Mouse (Mus musculus) heart, adult 2 months (tissue): ENCODE results near the gene Prkch. TPM values are rescaled to one million over a fixed set of nuclear protein-coding genes. Genes with fewer than 3 reads are reported as not detected.

Experiments
- DNase-seq, 2 experiments: peaks; one replicate each; pipeline ENCODE4 v3.0.0; 2021
- H3K27ac ChIP-seq: fragments of 200-600 bp; 2 replicates; pipeline ENCODE4 v1.8.1; 2022
- H3K27me3 ChIP-seq: fragments of 200-500 bp; 2 replicates; pipeline ENCODE4 v1.6.1; 2012; ENCODE audit warnings: mild to moderate bottlenecking, low read length, inconsistent platforms, mixed read lengths; ENCODE audit not compliant: control insufficient read depth, insufficient read depth
- H3K36me3 ChIP-seq: fragments of 200-500 bp; 2 replicates; pipeline ENCODE4 v1.6.1; 2012; ENCODE audit warnings: low read length, inconsistent platforms; ENCODE audit not compliant: control insufficient read depth, insufficient read depth
- H3K4me1 ChIP-seq: fragments of 200-500 bp; 2 replicates; pipeline ENCODE4 v1.6.1; 2011; ENCODE audit warnings: low read length; ENCODE audit not compliant: control insufficient read depth, insufficient read depth
- H3K4me3 ChIP-seq: fragments of 200-600 bp; 2 replicates; pipeline ENCODE4 v1.8.1; 2022
- H3K79me2 ChIP-seq: fragments of 200-500 bp; replicated peaks from 2 replicates; pipeline ENCODE4 v1.6.1; 2012; ENCODE audit warnings: mild to moderate bottlenecking, inconsistent platforms, low read length, moderate library complexity, mixed read lengths; ENCODE audit not compliant: control insufficient read depth, insufficient read depth
- H3K9ac ChIP-seq: fragments of 200-500 bp; 2 replicates; pipeline ENCODE4 v1.6.1; 2012; ENCODE audit warnings: low read depth, mild to moderate bottlenecking, control low read depth, inconsistent platforms, low read length, mixed read lengths
- CTCF ChIP-seq: fragments of 200-600 bp; IDR thresholded peaks from 2 replicates; pipeline ENCODE4 v1.8.1; 2022; ENCODE audit warnings: antibody characterized with exemption, mild to moderate bottlenecking, moderate library complexity
- EP300 ChIP-seq: fragments of 200-500 bp; IDR thresholded peaks from 2 replicates; pipeline ENCODE4 v1.6.1; 2011; ENCODE audit warnings: low read depth, low read length, control low read depth; ENCODE audit not compliant: insufficient read depth
- POLR2A ChIP-seq: fragments of 200-500 bp; IDR thresholded peaks from 2 replicates; pipeline ENCODE4 v1.6.1; 2011; ENCODE audit warnings: mild to moderate bottlenecking, low read depth, low read length, control low read depth; ENCODE audit not compliant: insufficient read depth
- WGBS: fragments of 180-500 bp; shearing (Covaris S2); methylation state at CpG from one replicate; pipeline ENCODE4 v1.1.7; 2018; 5-methylcytosine and 5-hydroxymethylcytosine counted together
- intact Hi-C: fragments of 180-260 bp; cut with DNase I; formaldehyde crosslinking; loops from one replicate; pipeline ENCODE4 v1.15.1; 2025
- polyA plus RNA-seq: library from polyadenylated mRNA; depleted of rRNA; stranded (reverse); fragments of >200 nt; gene quantifications from 2 replicates; pipeline ENCODE4 v1.2.3, GENCODE M21; 2012
- total RNA-seq, 2 experiments: library from RNA; stranded (reverse); gene quantifications; 2 replicates each; pipeline ENCODE4 v1.2.3; 2021

Prkch gene
- total and polyA plus RNA-seq, 3 experiments, result 9.7 to 17.5 (median 16.6) TPM

GRCm38 (mm10) chr12:73666701-73667100 is 82.1 kb downstream of the Prkch start:
- intact Hi-C loops, result loop anchor here (5.0 kb wide), 1 partner anchor 34 kb away; no protein-coding TSS in a partner anchor
- no peak overlapping the region for H3K4me3 ChIP-seq
- no peaks in the 10 kb centered on the region for H3K27me3 ChIP-seq
- TF ChIP-seq POLR2A, result no peak
- TF ChIP-seq EP300, result no peak
- TF ChIP-seq CTCF, result no peak
- H3K36me3 ChIP-seq, result peaks cover 14% of the 10 kb centered on the region
- 32% methylated on average over 2 of the region's 2 CpGs for WGBS
- peak overlapping the region; percentile 54 for H3K27ac ChIP-seq
- DNase-seq, result no peak
- H3K9ac ChIP-seq, result no peak overlapping the region
- peaks cover 33% of the 10 kb centered on the region for H3K4me1 ChIP-seq
- H3K79me2 ChIP-seq, result peaks cover 5% of the 10 kb centered on the region; the same call in 1 of the 2 replicates

DNA sequence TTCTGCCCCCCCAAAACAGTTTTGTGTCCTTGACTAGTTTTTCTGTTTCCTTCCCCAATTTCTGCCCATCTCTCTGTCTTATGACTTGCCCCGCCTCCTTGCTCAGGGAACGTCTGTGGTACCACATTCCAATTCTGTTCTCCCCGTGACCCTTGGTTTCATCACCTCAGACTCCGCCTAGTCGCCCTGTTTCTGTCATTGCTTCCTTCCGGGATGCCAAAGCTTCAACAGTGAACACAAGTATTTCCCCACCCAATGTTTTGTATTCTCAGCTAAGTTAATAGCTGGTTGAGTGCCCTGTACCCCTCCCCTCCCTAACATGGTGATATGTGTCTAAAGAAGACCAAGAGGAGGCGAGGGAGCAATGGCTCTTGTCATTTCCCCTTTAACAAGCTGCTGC is 83.0 kb downstream of the Prkch start:
- Histone ChIP-seq H3K27me3 (no peaks in the 10 kb centered on the region), H3K27ac (peak overlapping the region; percentile 54), H3K9ac (no peak overlapping the region), H3K36me3 (peaks cover 8% of the 10 kb centered on the region), H3K79me2 (peaks cover 5% of the 10 kb centered on the region; the same call in 1 of the 2 replicates), H3K4me3 (no peak overlapping the region), H3K4me1 (peaks cover 34% of the 10 kb centered on the region)
- intact Hi-C loops, result loop anchor here (5.0 kb wide), 1 partner anchor 35 kb away; no protein-coding TSS in a partner anchor
- peak in 1 of 2 experiments; percentile 26 for DNase-seq
- TF ChIP-seq EP300, result no peak
- TF ChIP-seq POLR2A, result no peak
- TF ChIP-seq CTCF, result no peak
- WGBS, result 51% methylated on average over 7 of the region's 7 CpGs

- peak overlapping the region; percentile 84 for H3K27ac ChIP-seq
- peak overlapping the region; percentile 52; the same call in 1 of the 2 replicates for H3K9ac ChIP-seq
- no peaks in the 10 kb centered on the region for H3K79me2 ChIP-seq
- peaks cover 47% of the 10 kb centered on the region for H3K4me1 ChIP-seq
- H3K27me3 ChIP-seq, result no peaks in the 10 kb centered on the region
- TF ChIP-seq EP300 (peak; percentile 56; the same call in 1 of the 2 replicates), CTCF (no peak)
- WGBS, result 50% methylated on average over 6 of the region's 6 CpGs
- DNase-seq, result peak in 1 of 2 experiments; percentile 22
- no peak overlapping the region; the same call in 1 of the 2 replicates for H3K4me3 ChIP-seq
- intact Hi-C loops, result loop anchor here (1.0 to 10.0 kb wide), 3 partner anchors 16 to 826 kb away; partner anchors contain the start of gene Prkch
- H3K36me3 ChIP-seq, result peaks cover 13% of the 10 kb centered on the region
Measured at GRCm38 (mm10) chr12:73670739-73671138, 86.1 kb downstream of the Prkch start.

- Histone ChIP-seq H3K27me3 (no peaks in the 10 kb centered on the region), H3K9ac (peak overlapping the region; percentile 10; the same call in 1 of the 2 replicates), H3K27ac (peak overlapping the region; percentile 84), H3K4me1 (peaks cover 48% of the 10 kb centered on the region), H3K4me3 (no peak overlapping the region; the same call in 1 of the 2 replicates), H3K36me3 (peaks cover 12% of the 10 kb centered on the region), H3K79me2 (0 out of 2 replicates have a peak, but pooled peaks cover 1% of the 10 kb centered on the region)
- TF ChIP-seq CTCF (no peak), EP300 (peak; percentile 53; the same call in 1 of the 2 replicates), POLR2A (peak; percentile 52; the same call in 1 of the 2 replicates)
- 40% methylated on average over 3 of the region's 3 CpGs for WGBS
- DNase-seq, result peak; percentile 27 to 46
- intact Hi-C loops, result loop anchor here (1.0 to 10.0 kb wide), 3 partner anchors 15 to 827 kb away; partner anchors contain the start of gene Prkch
Measured at GRCm38 (mm10) chr12:73671540-73671939, 86.9 kb downstream of the Prkch start.

GRCm38 (mm10) chr12:73672007-73672406 is 87.4 kb downstream of the Prkch start:
- Histone ChIP-seq H3K9ac (peak overlapping the region; percentile 10; the same call in 1 of the 2 replicates), H3K4me1 (peaks cover 45% of the 10 kb centered on the region), H3K27me3 (no peaks in the 10 kb centered on the region), H3K27ac (peak overlapping the region; percentile 84), H3K4me3 (no peak overlapping the region), H3K36me3 (peaks cover 9% of the 10 kb centered on the region), H3K79me2 (0 out of 2 replicates have a peak, but pooled peaks cover 1% of the 10 kb centered on the region)
- no peak for DNase-seq
- TF ChIP-seq POLR2A (no peak), EP300 (no peak)
- WGBS, result 38% methylated on average over 4 of the region's 4 CpGs
- intact Hi-C loops, result loop anchor here (10.0 kb wide), 1 partner anchor 827 kb away; no protein-coding TSS in a partner anchor

DNA sequence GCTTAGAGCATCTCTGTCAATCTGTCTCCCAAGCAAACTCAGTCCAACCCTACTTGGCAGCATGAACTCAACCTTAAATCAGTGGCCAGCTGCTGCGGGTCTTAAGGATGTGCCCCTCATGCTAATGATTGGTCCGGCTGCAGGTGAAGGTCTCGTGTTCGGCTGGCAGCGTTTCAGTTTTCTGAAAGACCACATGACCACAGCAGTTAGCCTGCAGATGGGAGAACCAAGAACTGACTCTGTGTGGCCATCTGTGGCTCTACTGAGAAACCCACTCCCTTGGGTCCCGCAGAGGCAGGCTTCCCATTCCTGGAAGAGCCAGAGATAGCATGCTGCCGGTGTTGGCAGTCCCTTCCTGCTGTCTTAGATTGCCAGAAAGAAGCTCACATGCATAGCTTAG is 89.2 kb downstream of the Prkch start:
- Histone ChIP-seq H3K27me3 (no peaks in the 10 kb centered on the region), H3K9ac (no peak overlapping the region; the same call in 1 of the 2 replicates), H3K4me1 (peaks cover 43% of the 10 kb centered on the region), H3K36me3 (peaks cover 11% of the 10 kb centered on the region), H3K79me2 (0 out of 2 replicates have a peak, but pooled peaks cover 1% of the 10 kb centered on the region), H3K27ac (peak overlapping the region; percentile 71), H3K4me3 (no peak overlapping the region)
- intact Hi-C loops, result loop anchor here (10.0 kb wide), 1 partner anchor 829 kb away; no protein-coding TSS in a partner anchor
- DNase-seq, result no peak
- TF ChIP-seq POLR2A, result no peak
- TF ChIP-seq CTCF, result no peak
- no peak for TF ChIP-seq EP300
- 33% methylated on average over 7 of the region's 7 CpGs for WGBS
